Mouse (Mus musculus) hindbrain, embryonic 14.5 days (tissue): ENCODE measurements around the gene Vat1. TPM values are rescaled to one million over a fixed set of nuclear protein-coding genes. Genes with fewer than 3 reads are reported as not detected.
A peak's percentile ranks its signal among the peaks of the same experiment; 100 is the strongest.
"Not testable (repeated sequence)": the region's sequence is repeated elsewhere in the genome, so short reads cannot be mapped to it uniquely, and the experiment has no call there.

Experiments
- ATAC-seq: fragments of 200-750 bp; cut with Nextera tagmentation; 2 replicates; pipeline ENCODE4 v1.8.0; 2017; ENCODE audit warnings: moderate number of reproducible peaks, mild to moderate bottlenecking, moderate TSS enrichment, moderate library complexity; ENCODE audit not compliant: low FRiP score
- DNase-seq: peaks from one replicate; pipeline ENCODE4 v3.0.0-alpha.2; 2015; ENCODE audit warnings: low spot score
- H3K27ac ChIP-seq: fragments of 300-500 bp; sonication (generic); 2 replicates; pipeline ENCODE4 v1.5.1; 2014; ENCODE audit warnings: mild to moderate bottlenecking, moderate library complexity
- H3K27me3 ChIP-seq: fragments of 300-500 bp; sonication (generic); 2 replicates; pipeline ENCODE4 v1.6.1; 2014; ENCODE audit warnings: mild to moderate bottlenecking, low read length, mixed read lengths; ENCODE audit not compliant: control insufficient read depth, insufficient read depth
- H3K36me3 ChIP-seq: fragments of 300-500 bp; sonication (generic); replicated peaks from 2 replicates; pipeline ENCODE4 v1.6.1; 2014; ENCODE audit not compliant: control insufficient read depth, insufficient read depth
- H3K4me1 ChIP-seq: fragments of 300-500 bp; sonication (generic); replicated peaks from 2 replicates; pipeline ENCODE4 v1.6.1; 2014; ENCODE audit warnings: antibody characterized with exemption, low read length, mixed read lengths; ENCODE audit not compliant: control insufficient read depth, insufficient read depth
- H3K4me2 ChIP-seq: fragments of 300-500 bp; sonication (generic); replicated peaks from 2 replicates; pipeline ENCODE4 v1.6.1; 2014; ENCODE audit warnings: mild to moderate bottlenecking, moderate library complexity
- H3K4me3 ChIP-seq: fragments of 300-500 bp; sonication (generic); replicated peaks from 2 replicates; pipeline ENCODE4 v1.5.1; 2014; ENCODE audit warnings: mild to moderate bottlenecking, low read length
- H3K9ac ChIP-seq: fragments of 300-500 bp; sonication (generic); 2 replicates; pipeline ENCODE4 v1.6.1; 2014
- H3K9me3 ChIP-seq: fragments of 300-500 bp; sonication (generic); 2 replicates; pipeline ENCODE4 v1.6.1; 2016; ENCODE audit warnings: low read length; ENCODE audit not compliant: control insufficient read depth
- WGBS: fragments of 180-500 bp; shearing (Covaris S2); extraction: QIAGEN DNeasy Blood & Tissue Kit; methylation state at CpG from one replicate; pipeline ENCODE4 v1.1.7; 2014; 5-methylcytosine and 5-hydroxymethylcytosine counted together
- polyA plus RNA-seq: library from polyadenylated mRNA; unstranded; fragments of >200 nt; fragmentation: Nextera tagmentation; extraction: Ambion mirVana; gene quantifications from 2 replicates; pipeline ENCODE4 v1.2.1, GENCODE M21; 2014

Vat1 gene
- polyA plus RNA-seq, 1 experiment from 2014 or later: 99.9 TPM

GRCm38 (mm10) chr11:101450394-101450793, 15.6 kb downstream of the Vat1 start:
- Histone ChIP-seq H3K27ac (no peak overlapping the region), H3K27me3 (no peaks in the 10 kb centered on the region), H3K9me3 (no peaks in the 10 kb centered on the region), H3K36me3 (peaks cover 8% of the 10 kb centered on the region), H3K9ac (no peak overlapping the region), H3K4me1 (no peaks in the 10 kb centered on the region), H3K4me3 (no peak overlapping the region), H3K4me2 (no peak overlapping the region)
- ATAC-seq (no peak), DNase-seq (no peak)
- 82% methylated on average over 3 of the region's 3 CpGs for WGBS

GRCm38 (mm10) chr11:101449596-101449995, 16.4 kb downstream of the Vat1 start:
- H3K4me1 ChIP-seq, H3K4me2 ChIP-seq, ATAC-seq, H3K9me3 ChIP-seq, DNase-seq, H3K27me3 ChIP-seq, H3K9ac ChIP-seq, H3K4me3 ChIP-seq, H3K27ac ChIP-seq: not testable (repeated sequence)
- WGBS: 89% methylated on average over 4 of the region's 4 CpGs
- peaks cover 16% of the 10 kb centered on the region for H3K36me3 ChIP-seq

- H3K9ac ChIP-seq: no peak overlapping the region
- no peaks in the 10 kb centered on the region for H3K27me3 ChIP-seq
- H3K4me1 ChIP-seq: peaks cover 4% of the 10 kb centered on the region; the same call in 1 of the 2 replicates
- H3K27ac ChIP-seq: no peak overlapping the region
- no peak for ATAC-seq
- no peaks in the 10 kb centered on the region for H3K9me3 ChIP-seq
- no peak overlapping the region for H3K4me2 ChIP-seq
- peaks cover 23% of the 10 kb centered on the region for H3K36me3 ChIP-seq
- WGBS: 88% methylated on average over 4 of the region's 4 CpGs
- no peak overlapping the region for H3K4me3 ChIP-seq
- DNase-seq: no peak
Measured at GRCm38 (mm10) chr11:101448899-101449298, 17.1 kb downstream of the Vat1 start.

- no peaks in the 10 kb centered on the region for H3K27me3 ChIP-seq
- no peak within 1 kb of the TSS for H3K27ac ChIP-seq
- DNase-seq (no peak), ATAC-seq (no peak)
- H3K4me1 ChIP-seq: peaks cover 10% of the 10 kb centered on the region
- H3K9ac ChIP-seq: no peak within 1 kb of the TSS
- peaks cover 29% of the 10 kb centered on the region for H3K36me3 ChIP-seq
- 38% methylated on average over 10 of the region's 10 CpGs for WGBS
- H3K4me3 ChIP-seq: no peak within 1 kb of the TSS; the same call in 1 of the 2 replicates
- no peaks in the 10 kb centered on the region for H3K9me3 ChIP-seq
- H3K4me2 ChIP-seq: peak within 1 kb of the TSS; percentile 21
Measured at GRCm38 (mm10) chr11:101448274-101448746, 17.7 kb downstream of the Vat1 start, which contains the start of gene Ifi35. Ifi35 (plus strand) TSS chr11:101448407.

- Histone ChIP-seq H3K4me2 (no peak overlapping the region), H3K27me3 (no peaks in the 10 kb centered on the region), H3K27ac (no peak overlapping the region), H3K36me3 (peaks cover 31% of the 10 kb centered on the region), H3K9me3 (no peaks in the 10 kb centered on the region), H3K4me1 (peaks cover 14% of the 10 kb centered on the region), H3K9ac (no peak overlapping the region), H3K4me3 (no peak overlapping the region)
- ATAC-seq: no peak
- WGBS: 85% methylated on average over 5 of the region's 5 CpGs
- DNase-seq: no peak
Measured at GRCm38 (mm10) chr11:101447786-101448185, 18.2 kb downstream of the Vat1 start.

GRCm38 (mm10) chr11:101446860-101447259, 19.2 kb downstream of the Vat1 start:
- not testable (repeated sequence) for H3K4me2 ChIP-seq, DNase-seq, H3K4me3 ChIP-seq, H3K27me3 ChIP-seq, H3K9ac ChIP-seq, H3K27ac ChIP-seq, ATAC-seq, H3K9me3 ChIP-seq
- peaks cover 31% of the 10 kb centered on the region for H3K36me3 ChIP-seq
- peaks cover 14% of the 10 kb centered on the region for H3K4me1 ChIP-seq
- 96% methylated on average over 8 of the region's 8 CpGs for WGBS

- H3K9ac ChIP-seq: no peak overlapping the region
- WGBS: 86% methylated on average over 1 of the region's 1 CpGs
- peaks cover 14% of the 10 kb centered on the region for H3K4me1 ChIP-seq
- H3K27me3 ChIP-seq: no peaks in the 10 kb centered on the region
- peaks cover 31% of the 10 kb centered on the region for H3K36me3 ChIP-seq
- no peaks in the 10 kb centered on the region for H3K9me3 ChIP-seq
- H3K4me2 ChIP-seq: no peak overlapping the region
- no peak overlapping the region for H3K27ac ChIP-seq
- H3K4me3 ChIP-seq: no peak overlapping the region
- ATAC-seq (no peak), DNase-seq (no peak)
Measured at GRCm38 (mm10) chr11:101446319-101446718, 19.7 kb downstream of the Vat1 start.

- Histone ChIP-seq H3K4me3 (peak overlapping the region; percentile 77), H3K27me3 (no peaks in the 10 kb centered on the region), H3K4me2 (peak overlapping the region; percentile 97), H3K27ac (peak overlapping the region; percentile 94), H3K9ac (peak overlapping the region; percentile 93), H3K4me1 (peaks cover 14% of the 10 kb centered on the region), H3K9me3 (no peaks in the 10 kb centered on the region), H3K36me3 (peaks cover 31% of the 10 kb centered on the region)
- 2% methylated on average over 14 of the region's 14 CpGs for WGBS
- DNase-seq (no peak), ATAC-seq (peak; percentile 1; the same call in 1 of the 2 replicates)
Measured at GRCm38 (mm10) chr11:101442760-101443159, 23.3 kb downstream of the Vat1 start.

- Histone ChIP-seq H3K36me3 (peaks cover 31% of the 10 kb centered on the region), H3K27me3 (no peaks in the 10 kb centered on the region), H3K27ac (peak within 1 kb of the TSS; percentile 94), H3K9ac (peak within 1 kb of the TSS; percentile 93), H3K4me3 (peak within 1 kb of the TSS; percentile 77), H3K4me2 (peak within 1 kb of the TSS; percentile 97), H3K9me3 (no peaks in the 10 kb centered on the region), H3K4me1 (peaks cover 14% of the 10 kb centered on the region)
- WGBS: 0% methylated on average over 42 of the region's 42 CpGs
- ATAC-seq: peak; percentile 100
- peak; percentile 98 for DNase-seq
Measured at GRCm38 (mm10) chr11:101442127-101442693, 23.8 kb downstream of the Vat1 start, which contains the start of gene Rpl27. Rpl27 (plus strand) TSS chr11:101442298.
